In genomic region chr2:104591141-104591540, GRCm38 (mm10) we compare ENCODE assay signal across 8 mouse cellular contexts. TPM values are rescaled to one million over a fixed set of nuclear protein-coding genes. Genes with fewer than 3 reads are reported as not detected.
DNase-seq lines count a peak whose midpoint lies in the region; ATAC-seq and TF ChIP-seq lines count a peak whose summit lies in the region.

No protein-coding gene starts in this region.

- H3K36me3 ChIP-seq in heart, embryonic 14.5 days (ENCODE audit: control insufficient read depth, insufficient read depth, low read length), result no peaks in the 10 kb centered on the region
- H3K36me3 ChIP-seq in MEL (ENCODE audit: control insufficient read depth in 1 of 2, insufficient read depth in 2 of 2, low read length in 2 of 2), result peaks cover 3 to 34% of the 10 kb centered on the region in 2 experiments; a peak in 3 of 4 replicates
- H3K36me3 ChIP-seq in forebrain, embryonic 15.5 days, result no peaks in the 10 kb centered on the region
- peaks cover 6% of the 10 kb centered on the region; the same call in 1 of the 2 replicates for H3K36me3 ChIP-seq in midbrain, embryonic 10.5 days

- intact Hi-C loops in heart, postnatal 25 days (cut with DNase I), result loop anchor here (5.0 to 10.0 kb wide), 2 partner anchors 424 to 464 kb away; partner anchors contain the start of gene Eif3m

- peak overlapping the region; percentile 80 for H3K4me2 ChIP-seq in heart, embryonic 14.5 days (ENCODE audit: low read length)
- peak overlapping the region; percentile 72 for H3K4me2 ChIP-seq in forebrain, embryonic 15.5 days (replicated peaks)

- H3K27ac ChIP-seq in heart, embryonic 14.5 days (replicated peaks in 1 of 2; ENCODE audit: control insufficient read depth in 1 of 2, insufficient read depth in 1 of 2, low read depth in 2 of 2, low read length in 2 of 2), result peak overlapping the region; percentile 88 to 92
- H3K27ac ChIP-seq in MEL (ENCODE audit: control insufficient read depth, low read depth, low read length), result peak overlapping the region; percentile 55
- H3K27ac ChIP-seq in forebrain, embryonic 15.5 days (replicated peaks), result peak overlapping the region; percentile 89
- peak overlapping the region; percentile 97 for H3K27ac ChIP-seq in midbrain, embryonic 10.5 days (replicated peaks)

- no peaks in the 10 kb centered on the region for H3K27me3 ChIP-seq in heart, embryonic 14.5 days (ENCODE audit: control insufficient read depth, insufficient read depth, low read length)
- H3K27me3 ChIP-seq in MEL (ENCODE audit: control insufficient read depth in 1 of 2, insufficient read depth in 2 of 2, low read length in 2 of 2), result no peaks in the 10 kb centered on the region
- no peaks in the 10 kb centered on the region for H3K27me3 ChIP-seq in forebrain, embryonic 15.5 days
- no peaks in the 10 kb centered on the region for H3K27me3 ChIP-seq in midbrain, embryonic 10.5 days (ENCODE audit: low read depth, poor library complexity, severe bottlenecking)

- TF ChIP-seq POLR2A in MEL (IDR thresholded peaks at IDR 0.05; ENCODE audit: control insufficient read depth in 1 of 2, insufficient read depth in 1 of 2, low read depth in 1 of 2, low read length in 2 of 2, poor library complexity in 1 of 2), result no peak

- no peak for TF ChIP-seq CTCF in MEL (IDR thresholded peaks at IDR 0.05 in 2 of 3, conservative IDR thresholded peaks at IDR 0.05 in 1 of 3; ENCODE audit: control insufficient read depth in 1 of 3, insufficient read depth in 1 of 3, low read depth in 2 of 3, low read length in 3 of 3, poor library complexity in 1 of 3, severe bottlenecking in 1 of 3)

- H3K9me3 ChIP-seq in heart, embryonic 14.5 days (ENCODE audit: control insufficient read depth, low read length), result no peaks in the 10 kb centered on the region
- no peaks in the 10 kb centered on the region for H3K9me3 ChIP-seq in MEL (replicated peaks; ENCODE audit: insufficient read depth, low read length)
- no peaks in the 10 kb centered on the region for H3K9me3 ChIP-seq in forebrain, embryonic 15.5 days
- no peaks in the 10 kb centered on the region for H3K9me3 ChIP-seq in midbrain, embryonic 10.5 days (replicated peaks)

- no peak for TF ChIP-seq EP300 in MEL (IDR thresholded peaks at IDR 0.05; ENCODE audit: low read depth in 1 of 2, low read length in 2 of 2)

- ATAC-seq in heart, embryonic 14.5 days (ENCODE audit: insufficient number of reproducible peaks, insufficient read depth, low FRiP score, low read depth), result no peak
- no peak for ATAC-seq in forebrain, embryonic 15.5 days (replicated peaks)
- ATAC-seq in granulocyte monocyte progenitor cell, adult 5-6 weeks (replicated peaks; ENCODE audit: poor library complexity, severe bottlenecking), result no peak

- DNase-seq in heart, postnatal 25 days (ENCODE audit: low spot score), result no peak
- peak; percentile 45 for DNase-seq in MEL (ENCODE audit: low read depth, low spot score)
- no peak for DNase-seq in midbrain, embryonic 10.5 days (ENCODE audit: low spot score)
- DNase-seq in urinary bladder, adult 18-20 months (ENCODE audit: low spot score in 2 of 2), result no peak
- no peak for DNase-seq in adrenal gland, postnatal 14 days

- peaks cover 43% of the 10 kb centered on the region for H3K79me2 ChIP-seq in MEL (ENCODE audit: control insufficient read depth, insufficient read depth, low read length, poor library complexity)

- WGBS in heart, embryonic 14.5 days, result under 1% methylated on average over 6 of the region's 6 CpGs
- 1% methylated on average over 6 of the region's 6 CpGs for WGBS in forebrain, embryonic 15.5 days
- WGBS in midbrain, embryonic 10.5 days, result 0% methylated on average over 6 of the region's 6 CpGs

- H3K4me1 ChIP-seq in heart, embryonic 14.5 days (ENCODE audit: control insufficient read depth in 2 of 2, insufficient read depth in 2 of 2, low read length in 2 of 2), result peaks cover 0 to 20% of the 10 kb centered on the region in 2 experiments; a peak in 3 of 4 replicates
- peaks cover 14 to 20% of the 10 kb centered on the region in 2 experiments for H3K4me1 ChIP-seq in MEL (ENCODE audit: control insufficient read depth in 1 of 2, insufficient read depth in 2 of 2, low read length in 2 of 2)
- H3K4me1 ChIP-seq in forebrain, embryonic 15.5 days, result peaks cover 36% of the 10 kb centered on the region
- peaks cover 25% of the 10 kb centered on the region for H3K4me1 ChIP-seq in midbrain, embryonic 10.5 days

- TF ChIP-seq RAD21 in MEL (IDR thresholded peaks at IDR 0.05; ENCODE audit: low read depth, low read length), result no peak

- peak overlapping the region; percentile 94 to 95 for H3K4me3 ChIP-seq in heart, embryonic 14.5 days (ENCODE audit: control insufficient read depth in 1 of 2, insufficient read depth in 1 of 2, low read depth in 1 of 2, low read length in 2 of 2)
- H3K4me3 ChIP-seq in MEL (ENCODE audit: control insufficient read depth in 1 of 2, insufficient read depth in 1 of 2, low read depth in 2 of 2, low read length in 2 of 2), result peak overlapping the region; percentile 94 to 97
- peak overlapping the region; percentile 68 for H3K4me3 ChIP-seq in forebrain, embryonic 15.5 days
- H3K4me3 ChIP-seq in midbrain, embryonic 10.5 days, result peak overlapping the region; percentile 92

- H3K9ac ChIP-seq in heart, embryonic 14.5 days (ENCODE audit: low read length), result peak overlapping the region; percentile 99
- peak overlapping the region; percentile 85 for H3K9ac ChIP-seq in MEL (ENCODE audit: control insufficient read depth, low read depth, low read length, poor library complexity, severe bottlenecking)
- H3K9ac ChIP-seq in forebrain, embryonic 15.5 days (replicated peaks), result peak overlapping the region; percentile 77

TF ChIP-seq in MEL, 35 proteins besides CTCF, POLR2A, EP300 and RAD21 (continues in another document):
- TF ChIP-seq ZNF384 (IDR thresholded peaks at IDR 0.05; ENCODE audit: low read depth, low read length) (no peak), ELF1 (IDR thresholded peaks at IDR 0.05; ENCODE audit: low read depth, low read length) (no peak), MYB (IDR thresholded peaks at IDR 0.05; ENCODE audit: low read depth, low read length) (no peak), TBP (IDR thresholded peaks at IDR 0.05; ENCODE audit: low read depth, low read length) (no peak), CHD2 (IDR thresholded peaks at IDR 0.05; ENCODE audit: low read length) (no peak), USF2 (IDR thresholded peaks at IDR 0.05; ENCODE audit: borderline replicate concordance in 1 of 2, insufficient read depth in 1 of 2, low read depth in 1 of 2, low read length in 2 of 2) (no peak), MAX (IDR thresholded peaks at IDR 0.05; ENCODE audit: low read length) (no peak), SMC3 (IDR thresholded peaks at IDR 0.05; ENCODE audit: low read depth, low read length) (no peak), CHD1 (IDR thresholded peaks at IDR 0.05; ENCODE audit: low read depth, low read length) (0 out of 2 replicates have a peak, but pooled peaks have one; percentile 60), UBTF (IDR thresholded peaks at IDR 0.05; ENCODE audit: borderline replicate concordance, insufficient read depth, low read depth, low read length) (no peak), ZKSCAN1 (IDR thresholded peaks at IDR 0.05; ENCODE audit: low read depth, low read length) (no peak), RCOR1 (IDR thresholded peaks at IDR 0.05; ENCODE audit: low read depth, low read length) (no peak), SIN3A (IDR thresholded peaks at IDR 0.05; ENCODE audit: low read length) (no peak), MYC (IDR thresholded peaks at IDR 0.05; ENCODE audit: low read depth, low read length) (0 out of 2 replicates have a peak, but pooled peaks have one; percentile 13), TCF12 (IDR thresholded peaks at IDR 0.05; ENCODE audit: low read depth, low read length) (no peak), MXI1 (IDR thresholded peaks at IDR 0.05; ENCODE audit: low read depth, low read length) (0 out of 2 replicates have a peak, but pooled peaks have one; percentile 14), TAL1 (IDR thresholded peaks at IDR 0.05; ENCODE audit: low read length) (no peak), JUND (IDR thresholded peaks at IDR 0.05; ENCODE audit: low read depth, low read length) (no peak), ETS1 (IDR thresholded peaks at IDR 0.05; ENCODE audit: low read depth, low read length) (no peak), HCFC1 (IDR thresholded peaks at IDR 0.05; ENCODE audit: low read depth, low read length) (no peak), GABPA (IDR thresholded peaks at IDR 0.05; ENCODE audit: low read depth, low read length) (no peak), BHLHE40 (IDR thresholded peaks at IDR 0.05; ENCODE audit: borderline replicate concordance, low read depth, low read length) (no peak), GATA1 (IDR thresholded peaks at IDR 0.05; ENCODE audit: low read depth, low read length) (0 out of 2 replicates have a peak, but pooled peaks have one; percentile 25), MAFK (IDR thresholded peaks at IDR 0.05; ENCODE audit: borderline replicate concordance, low read depth, low read length) (no peak), NRF1 (IDR thresholded peaks at IDR 0.05; ENCODE audit: insufficient read depth, low read depth, low read length, poor library complexity, severe bottlenecking) (no peak), ZMIZ1 (IDR thresholded peaks at IDR 0.05; ENCODE audit: low read depth, low read length) (no peak), MAZ (IDR thresholded peaks at IDR 0.05; ENCODE audit: low read depth, low read length) (no peak), POLR2AphosphoS5 (IDR thresholded peaks at IDR 0.05; ENCODE audit: borderline replicate concordance, low read depth, low read length) (no peak), KAT2A (conservative IDR thresholded peaks at IDR 0.05; ENCODE audit: low read depth, low read length) (no peak), USF1 (IDR thresholded peaks at IDR 0.05; ENCODE audit: low read depth, low read length) (no peak), E2F4 (IDR thresholded peaks at IDR 0.05; ENCODE audit: borderline replicate concordance, low read depth, low read length) (no peak)

RNA-seq across cellular contexts. Expression of gene Cstf3, which starts 0.8 kb away (rescaled TPM):
- polyA plus RNA-seq in heart, embryonic 14.5 days (2014; fragmentation: Nextera tagmentation; extraction: Ambion mirVana), result 50.9 and 53.7 TPM in 2 replicates
- total RNA-seq in heart, postnatal 25 days (2021), result 10 to 100 TPM; 12.0 to 14.7 TPM
- 11.6 and 13.8 TPM in 2 replicates for total RNA-seq in MEL (2012; rRNA removed)
- 100 to 1,000 TPM in 1 of 2 experiments, 10 to 100 TPM in 1; 35.7 to 126 TPM for polyA plus RNA-seq in MEL (2012; ENCODE audit: insufficient read depth in 1 of 2, insufficient read length in 2 of 2, low read depth in 1 of 2, low replicate concordance in 2 of 2, missing spikeins in 1 of 2)
- 102 and 109 TPM in 2 replicates for polyA plus RNA-seq in forebrain, embryonic 15.5 days (2015; fragmentation: Nextera tagmentation; extraction: Ambion mirVana)
- polyA plus RNA-seq in midbrain, embryonic 10.5 days (2016; fragmentation: Nextera tagmentation; extraction: Ambion mirVana), result 94.5 and 100 TPM in 2 replicates
- 54.8 and 64.6 TPM in 2 replicates for total RNA-seq in granulocyte monocyte progenitor cell, adult 5-6 weeks (2014; fragmentation: Nextera tagmentation)
- total RNA-seq in granulocyte monocyte progenitor cell, adult 5-6 weeks (2017), result 20.0 and 20.6 TPM in 2 replicates
- total RNA-seq in adrenal gland, postnatal 14 days (2021), result 30.7 and 42.6 TPM in 2 replicates
